Mouse (Mus musculus) G1E (cell line): ENCODE results near the gene Dph7.

ENCODE experiments used
- CTCF ChIP-seq: IDR thresholded peaks from 2 replicates; pipeline ENCODE4 v1.5.1; 2012; ENCODE audit warnings: low read depth, low read length, inconsistent platforms, mixed read lengths
- GATA2 ChIP-seq: IDR thresholded peaks from 2 replicates; pipeline ENCODE4 v1.6.1; 2012; ENCODE audit warnings: low read depth, low read length, inconsistent platforms, borderline replicate concordance
- POLR2AphosphoS5 ChIP-seq: IDR thresholded peaks from 2 replicates; pipeline ENCODE4 v1.6.1; 2012; ENCODE audit warnings: low read depth, low read length, inconsistent platforms; ENCODE audit not compliant: insufficient replicate concordance
- TAL1 ChIP-seq: conservative IDR thresholded peaks from 2 replicates; pipeline ENCODE4 v1.6.1; 2012; ENCODE audit warnings: low read depth, low read length, inconsistent platforms, mixed read lengths

DNA sequence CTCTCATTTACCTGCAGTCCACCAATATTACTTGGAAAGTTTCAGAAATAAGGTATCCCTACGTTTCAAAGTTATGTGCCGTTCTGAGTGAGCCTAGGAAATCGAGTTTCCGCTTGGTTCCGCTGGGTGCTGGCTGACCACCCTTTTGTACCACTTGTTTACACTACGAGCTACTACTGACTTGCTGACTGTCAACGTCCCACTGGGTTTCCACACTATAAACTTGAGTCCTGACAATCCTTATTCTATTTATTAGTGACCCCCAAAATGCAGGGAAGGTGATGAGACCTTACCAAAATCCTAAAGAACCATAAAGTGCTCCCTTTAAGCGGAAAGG is 42.4 kb upstream of the Dph7 start:
- TF ChIP-seq CTCF (no peak), GATA2 (no peak), POLR2AphosphoS5 (no peak), TAL1 (no peak)
